Mouse (Mus musculus) testis, adult 2 months (tissue): ENCODE results near the gene Mettl14. TPM values are rescaled to one million over a fixed set of nuclear protein-coding genes. Genes with fewer than 3 reads are reported as not detected.
A peak's percentile ranks its signal among the peaks of the same experiment; 100 is the strongest.

Source experiments
- H3K27ac ChIP-seq: fragments of 200-500 bp; 2 replicates; pipeline ENCODE4 v1.5.1; 2012; ENCODE audit warnings: low read depth, low read length; ENCODE audit not compliant: control insufficient read depth, insufficient read depth
- H3K27me3 ChIP-seq: fragments of 200-500 bp; 2 replicates; pipeline ENCODE4 v1.6.1; 2012; ENCODE audit warnings: mild to moderate bottlenecking, low read length, moderate library complexity; ENCODE audit not compliant: control insufficient read depth, insufficient read depth
- H3K36me3 ChIP-seq: fragments of 200-500 bp; 2 replicates; pipeline ENCODE4 v1.6.1; 2012; ENCODE audit warnings: mild to moderate bottlenecking, low read length; ENCODE audit not compliant: control insufficient read depth, insufficient read depth
- H3K4me1 ChIP-seq: fragments of 200-500 bp; 2 replicates; pipeline ENCODE4 v1.6.1; 2012; ENCODE audit warnings: low read length; ENCODE audit not compliant: control insufficient read depth, insufficient read depth
- H3K4me3 ChIP-seq: fragments of 200-500 bp; 2 replicates; pipeline ENCODE4 v1.5.1; 2012; ENCODE audit warnings: low read depth, mild to moderate bottlenecking, low read length, moderate library complexity, mixed read lengths; ENCODE audit not compliant: control insufficient read depth
- CTCF ChIP-seq: fragments of 200-500 bp; IDR thresholded peaks from 2 replicates; pipeline ENCODE4 v1.5.1; 2012; ENCODE audit warnings: low read depth, mild to moderate bottlenecking, inconsistent platforms, low read length, moderate library complexity; ENCODE audit not compliant: control insufficient read depth, insufficient read depth, insufficient replicate concordance
- POLR2A ChIP-seq: fragments of 200-500 bp; IDR thresholded peaks from 2 replicates; pipeline ENCODE4 v1.6.1; 2012; ENCODE audit warnings: low read depth, mild to moderate bottlenecking, inconsistent platforms, low read length, moderate library complexity; ENCODE audit not compliant: control insufficient read depth
- polyA plus RNA-seq: library from polyadenylated mRNA; depleted of rRNA; stranded (reverse); fragments of >200 nt; gene quantifications from 2 replicates; pipeline ENCODE4 v1.2.3, GENCODE M21; 2012; rRNA removed

The Mettl14 gene
- polyA plus RNA-seq = 4.2 and 4.5 TPM in 2 replicates

GRCm38 (mm10) chr3:123385486-123386156 is at the start of gene Mettl14:
Mettl14 (minus strand) TSS chr3:123386108.
- Histone ChIP-seq H3K36me3 (peaks cover 1% of the 10 kb centered on the region; the same call in 1 of the 2 replicates), H3K27me3 (no peaks in the 10 kb centered on the region), H3K27ac (peak within 1 kb of the TSS; percentile 96), H3K4me1 (no peaks in the 10 kb centered on the region; the same call in 1 of the 2 replicates), H3K4me3 (peak within 1 kb of the TSS; percentile 99)
- TF ChIP-seq POLR2A = peak; percentile 95
- TF ChIP-seq CTCF = no peak

GRCm38 (mm10) chr3:123433362-123433761 is 47.5 kb upstream of the Mettl14 start:
- no peaks in the 10 kb centered on the region for H3K27me3 ChIP-seq
- H3K36me3 ChIP-seq = no peaks in the 10 kb centered on the region
- H3K27ac ChIP-seq = no peak overlapping the region
- no peak for TF ChIP-seq CTCF
- TF ChIP-seq POLR2A = no peak
- H3K4me1 ChIP-seq = peaks cover 3% of the 10 kb centered on the region
- no peak overlapping the region for H3K4me3 ChIP-seq

GRCm38 (mm10) chr3:123431951-123432674 is 46.2 kb upstream of the Mettl14 start:
- H3K27ac ChIP-seq = no peak overlapping the region
- H3K4me1 ChIP-seq = peaks cover 3% of the 10 kb centered on the region
- no peaks in the 10 kb centered on the region for H3K27me3 ChIP-seq
- H3K36me3 ChIP-seq = no peaks in the 10 kb centered on the region
- H3K4me3 ChIP-seq = peak overlapping the region; percentile 13; the same call in 1 of the 2 replicates
- no peak for TF ChIP-seq POLR2A
- no peak for TF ChIP-seq CTCF

GRCm38 (mm10) chr3:123429597-123430458 is 43.9 kb upstream of the Mettl14 start:
- peaks cover 3% of the 10 kb centered on the region for H3K4me1 ChIP-seq
- H3K36me3 ChIP-seq = no peaks in the 10 kb centered on the region
- TF ChIP-seq POLR2A (no peak), CTCF (no peak)
- H3K27ac ChIP-seq = no peak overlapping the region
- H3K4me3 ChIP-seq = peak overlapping the region; percentile 82
- no peaks in the 10 kb centered on the region for H3K27me3 ChIP-seq

- no peaks in the 10 kb centered on the region for H3K27me3 ChIP-seq
- H3K4me3 ChIP-seq = no peak overlapping the region
- TF ChIP-seq POLR2A (no peak), CTCF (no peak)
- H3K36me3 ChIP-seq = no peaks in the 10 kb centered on the region
- H3K27ac ChIP-seq = no peak overlapping the region
- H3K4me1 ChIP-seq = peaks cover 3% of the 10 kb centered on the region
Observed at GRCm38 (mm10) chr3:123428005-123428404, 42.1 kb upstream of the Mettl14 start.

- Histone ChIP-seq H3K27me3 (no peaks in the 10 kb centered on the region), H3K36me3 (no peaks in the 10 kb centered on the region), H3K4me1 (peaks cover 3% of the 10 kb centered on the region), H3K4me3 (no peak overlapping the region), H3K27ac (no peak overlapping the region)
- TF ChIP-seq POLR2A = no peak
- no peak for TF ChIP-seq CTCF
Observed at GRCm38 (mm10) chr3:123425647-123426046, 39.7 kb upstream of the Mettl14 start.
